Mouse (Mus musculus): Measurements from ENCODE around the gene Fam166b.

DNA sequence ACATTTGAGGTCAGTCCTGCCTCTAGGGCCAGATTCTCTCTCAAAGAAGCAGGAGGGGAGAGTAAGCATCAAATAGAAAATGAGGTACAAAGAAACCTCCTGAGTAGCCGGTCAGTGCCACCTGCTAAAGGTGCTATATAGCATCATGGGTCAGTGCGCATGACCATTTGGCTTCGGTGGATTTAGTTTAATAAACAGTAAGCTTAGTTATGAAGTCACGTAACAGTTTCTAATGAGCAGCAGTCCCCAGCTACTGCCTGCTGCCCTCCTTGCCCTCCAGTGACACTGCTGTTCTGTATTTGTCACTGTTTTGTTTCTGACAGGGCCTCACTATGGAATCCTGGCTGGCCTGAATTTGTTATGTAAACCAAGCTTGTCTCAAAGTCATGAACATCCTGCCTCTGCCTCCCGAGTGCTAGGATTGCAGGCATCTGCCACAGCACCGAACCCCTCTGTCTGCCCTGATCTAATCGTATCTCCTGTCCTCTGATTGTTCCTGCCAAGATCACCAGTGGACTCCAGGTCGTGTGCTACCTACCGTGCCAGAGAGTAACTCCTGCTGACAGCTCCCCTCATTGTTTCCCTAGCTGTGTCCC, 39.0 kb downstream of the Fam166b start:
- no peak for TF ChIP-seq POLR2A (IDR thresholded peaks at IDR 0.05; ENCODE audit: borderline replicate concordance, extremely low read depth, low read depth, low read length)
- no peak for TF ChIP-seq CTCF (IDR thresholded peaks at IDR 0.05; ENCODE audit: insufficient read depth, low read length)

Measured in lung, adult 2 months (tissue).